Mouse (Mus musculus): ENCODE measurements around the gene Olfr726.

Olfr726 gene

GRCm38 (mm10) chr14:50090853-50091252, at the start of gene Olfr726:
TSS of gene Olfr726 (minus strand) at chr14:50090953.
- no peak for DNase-seq (ENCODE audit: low spot score)

- DNase-seq (ENCODE audit: low spot score) = no peak
These were observed 32.1 kb upstream of the Olfr726 start, which contains the start of gene Olfr727 for GRCm38 (mm10) chr14:50122886-50123285. TSS of gene Olfr727 (plus strand) at chr14:50123186.

GRCm38 (mm10) chr14:50062733-50063104, 28.0 kb downstream of the Olfr726 start:
- no peak for DNase-seq (ENCODE audit: low spot score)

GRCm38 (mm10) chr14:50061955-50062732, 28.6 kb downstream of the Olfr726 start:
- peak; percentile 85 for DNase-seq (ENCODE audit: low spot score)

GRCm38 (mm10) chr14:50061590-50061954, 29.2 kb downstream of the Olfr726 start:
- DNase-seq (ENCODE audit: low spot score) = no peak

- DNase-seq (ENCODE audit: low spot score) = peak; percentile 48
These were observed 29.6 kb downstream of the Olfr726 start for GRCm38 (mm10) chr14:50061179-50061578.

GRCm38 (mm10) chr14:50040275-50040674, 50.5 kb downstream of the Olfr726 start, which contains the start of gene Olfr725:
TSS of gene Olfr725 (minus strand) at chr14:50040375.
- no peak for DNase-seq (ENCODE audit: low spot score)
